Mouse (Mus musculus) heart, embryonic 10.5 days (tissue): ENCODE measurements around the gene Rnf157. TPM values are rescaled to one million over a fixed set of nuclear protein-coding genes. Genes with fewer than 3 reads are reported as not detected.

Experiments used
- DNase-seq: peaks from one replicate; pipeline ENCODE4 v3.0.0-alpha.2; 2017; ENCODE audit warnings: low spot score
- H3K27ac ChIP-seq: fragments of 300-500 bp; sonication (generic); 2 replicates; pipeline ENCODE4 v1.5.1; 2016; ENCODE audit warnings: mild to moderate bottlenecking
- H3K27me3 ChIP-seq: fragments of 300-500 bp; sonication (generic); 2 replicates; pipeline ENCODE4 v1.6.1; 2016; ENCODE audit warnings: mild to moderate bottlenecking; ENCODE audit not compliant: poor library complexity, insufficient read depth, severe bottlenecking
- H3K36me3 ChIP-seq: fragments of 300-500 bp; sonication (generic); 2 replicates; pipeline ENCODE4 v1.6.1; 2016; ENCODE audit warnings: mild to moderate bottlenecking, moderate library complexity
- H3K4me1 ChIP-seq: fragments of 300-500 bp; sonication (generic); 2 replicates; pipeline ENCODE4 v1.6.1; 2016; ENCODE audit warnings: mild to moderate bottlenecking
- H3K4me3 ChIP-seq: fragments of 300-500 bp; sonication (generic); 2 replicates; pipeline ENCODE4 v1.5.1; 2016; ENCODE audit warnings: mild to moderate bottlenecking, moderate library complexity
- H3K9me3 ChIP-seq: fragments of 300-500 bp; sonication (generic); 2 replicates; pipeline ENCODE4 v1.6.1; 2016; ENCODE audit warnings: mild to moderate bottlenecking, moderate library complexity
- WGBS: fragments of 180-500 bp; shearing (Covaris S2); methylation state at CpG from one replicate; pipeline ENCODE4 v1.1.7; 2016; 5-methylcytosine and 5-hydroxymethylcytosine counted together
- polyA plus RNA-seq: library from polyadenylated mRNA; unstranded; fragments of >200 nt; fragmentation: Nextera tagmentation; extraction: Ambion mirVana; gene quantifications from 2 replicates; pipeline ENCODE4 v1.2.1, GENCODE M21; 2016

Rnf157 gene
- polyA plus RNA-seq, 1 experiment from 2014 or later = 7.3 TPM

GRCm38 (mm10) chr11:116440408-116441068 is 27.7 kb upstream of the Rnf157 start:
- no peak overlapping the region for H3K4me3 ChIP-seq
- 79% methylated on average over 7 of the region's 7 CpGs for WGBS
- no peaks in the 10 kb centered on the region for H3K27me3 ChIP-seq
- H3K27ac ChIP-seq = no peak overlapping the region
- DNase-seq = no peak
- H3K9me3 ChIP-seq = no peaks in the 10 kb centered on the region
- H3K4me1 ChIP-seq = peaks cover 67% of the 10 kb centered on the region
- peaks cover 30% of the 10 kb centered on the region for H3K36me3 ChIP-seq

- no peaks in the 10 kb centered on the region for H3K9me3 ChIP-seq
- peaks cover 30% of the 10 kb centered on the region for H3K36me3 ChIP-seq
- no peak overlapping the region for H3K4me3 ChIP-seq
- no peak for DNase-seq
- H3K27me3 ChIP-seq = no peaks in the 10 kb centered on the region
- no peak overlapping the region; the same call in 1 of the 2 replicates for H3K27ac ChIP-seq
- WGBS = 86% methylated on average over 19 of the region's 19 CpGs
- peaks cover 64% of the 10 kb centered on the region for H3K4me1 ChIP-seq
Observed at GRCm38 (mm10) chr11:116439269-116440240, 26.7 kb upstream of the Rnf157 start.

GRCm38 (mm10) chr11:116437541-116437940 is 24.7 kb upstream of the Rnf157 start:
- no peak for DNase-seq
- Histone ChIP-seq H3K4me3 (peak overlapping the region; percentile 44), H3K4me1 (peaks cover 55% of the 10 kb centered on the region), H3K36me3 (peaks cover 30% of the 10 kb centered on the region), H3K27me3 (no peaks in the 10 kb centered on the region), H3K9me3 (no peaks in the 10 kb centered on the region), H3K27ac (peak overlapping the region; percentile 98)
- whole genome bisulfite sequencing = 79% methylated on average over 11 of the region's 11 CpGs

- H3K27ac ChIP-seq = peak overlapping the region; percentile 98
- H3K36me3 ChIP-seq = peaks cover 30% of the 10 kb centered on the region
- no peak for DNase-seq
- peaks cover 48% of the 10 kb centered on the region for H3K4me1 ChIP-seq
- no peaks in the 10 kb centered on the region for H3K9me3 ChIP-seq
- peak overlapping the region; percentile 44 for H3K4me3 ChIP-seq
- H3K27me3 ChIP-seq = no peaks in the 10 kb centered on the region
- WGBS = 22% methylated on average over 4 of the region's 4 CpGs
Observed at GRCm38 (mm10) chr11:116436725-116437331, 24.0 kb upstream of the Rnf157 start.

- Histone ChIP-seq H3K4me3 (peak overlapping the region; percentile 44), H3K9me3 (no peaks in the 10 kb centered on the region), H3K4me1 (peaks cover 55% of the 10 kb centered on the region), H3K27ac (peak overlapping the region; percentile 98), H3K27me3 (no peaks in the 10 kb centered on the region), H3K36me3 (peaks cover 30% of the 10 kb centered on the region)
- 20% methylated on average over 5 of the region's 5 CpGs for WGBS
- no peak for DNase-seq
Observed at GRCm38 (mm10) chr11:116435992-116436724, 23.3 kb upstream of the Rnf157 start.

DNA sequence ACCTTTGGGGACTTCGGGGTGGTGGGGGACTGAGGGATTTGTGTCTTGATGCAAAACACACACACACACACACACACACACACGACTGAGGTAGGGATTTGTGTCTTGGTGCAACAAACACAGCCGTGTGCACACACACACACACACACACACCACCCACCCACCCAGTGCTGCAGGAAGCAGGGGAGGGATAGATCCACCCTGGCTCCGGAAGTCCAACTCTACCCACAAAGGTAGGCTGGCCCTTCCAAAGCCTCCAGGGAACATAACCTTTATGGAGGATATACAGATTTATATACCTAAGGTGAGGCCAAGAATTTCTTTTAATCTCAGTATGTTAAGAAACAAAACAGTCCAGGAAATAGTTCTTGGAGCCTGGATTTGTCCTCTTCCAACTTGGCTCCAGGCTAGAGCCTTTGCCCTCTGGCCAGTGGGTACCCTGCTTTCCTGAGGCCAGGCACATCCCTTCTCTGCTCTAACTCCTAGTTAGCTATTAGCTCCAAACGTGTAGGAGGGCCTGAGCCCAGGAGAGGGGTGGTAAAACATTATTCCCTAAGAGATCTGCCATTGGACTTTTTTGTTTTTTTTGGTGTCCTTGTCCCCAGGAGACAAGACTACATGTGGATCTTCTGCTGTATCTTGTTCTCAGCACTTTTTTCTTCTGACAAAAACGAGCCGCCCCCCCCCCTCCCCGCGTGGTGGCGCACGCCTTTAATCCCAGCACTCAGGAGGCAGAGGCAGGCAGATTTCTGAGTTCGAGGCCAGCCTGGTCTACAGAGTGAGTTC is 22.3 kb upstream of the Rnf157 start:
- Histone ChIP-seq H3K27ac (peak overlapping the region; percentile 98), H3K27me3 (no peaks in the 10 kb centered on the region), H3K36me3 (peaks cover 30% of the 10 kb centered on the region), H3K4me1 (peaks cover 54% of the 10 kb centered on the region), H3K4me3 (peak overlapping the region; percentile 97), H3K9me3 (no peaks in the 10 kb centered on the region)
- DNase-seq = no peak
- WGBS = 53% methylated on average over 12 of the region's 12 CpGs

- peaks cover 50% of the 10 kb centered on the region for H3K4me1 ChIP-seq
Observed at GRCm38 (mm10) chr11:116434287-116434966, 21.6 kb upstream of the Rnf157 start.

DNA sequence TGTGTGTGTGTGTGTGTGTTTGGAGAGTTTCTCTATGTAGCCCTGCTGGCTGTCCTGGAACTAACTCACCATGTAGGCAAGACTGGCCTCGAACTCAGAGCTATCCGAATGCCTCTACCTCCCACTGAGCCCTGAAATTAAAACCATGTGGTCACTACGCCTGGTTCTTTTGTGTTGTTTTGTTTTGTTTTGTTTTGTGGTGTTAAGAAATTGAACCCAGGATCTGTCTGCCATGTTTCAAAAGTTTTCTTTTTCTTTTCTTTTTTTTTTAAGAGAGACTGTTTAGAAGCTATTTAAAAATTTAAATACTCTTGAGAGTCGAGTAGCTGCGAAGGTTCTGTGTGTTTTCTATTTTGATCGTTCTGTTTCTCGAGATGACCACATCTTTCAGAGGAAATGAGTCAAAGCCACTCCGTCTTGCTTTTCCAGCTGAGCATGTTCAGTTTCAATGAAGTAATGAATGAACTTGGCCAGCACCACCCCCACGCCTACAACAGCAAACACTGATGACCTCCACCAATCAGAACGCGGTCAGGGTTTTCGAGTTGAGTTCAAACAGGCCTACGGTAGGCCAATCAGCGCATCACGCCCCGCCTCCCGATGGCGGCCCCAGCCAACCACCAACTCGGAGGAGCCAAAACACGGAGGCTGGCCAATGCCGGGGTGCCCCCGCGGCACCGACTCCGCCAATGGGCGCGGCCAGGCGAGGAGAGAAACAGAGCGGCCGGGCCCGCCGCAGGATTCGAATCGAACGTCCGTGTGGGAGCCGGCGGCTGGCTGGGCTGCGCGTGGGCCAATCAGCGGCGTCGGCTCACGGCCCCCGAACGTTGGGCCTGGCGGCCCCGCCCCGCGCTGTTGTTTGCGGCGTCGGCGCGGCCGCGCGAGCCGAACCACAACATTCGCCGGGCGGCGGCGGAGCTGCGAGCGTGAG is 20.8 kb upstream of the Rnf157 start, which contains the start of gene Ubald2:
Gene Ubald2 (plus strand): TSS at position 739 of the 931 bp plus-strand sequence.
- H3K27ac ChIP-seq = peak within 1 kb of the TSS; percentile 98
- 4% methylated on average over 66 of the region's 66 CpGs for WGBS
- no peaks in the 10 kb centered on the region for H3K9me3 ChIP-seq
- peaks cover 21% of the 10 kb centered on the region for H3K36me3 ChIP-seq
- H3K4me1 ChIP-seq = peaks cover 54% of the 10 kb centered on the region
- DNase-seq = peak; percentile 100
- no peaks in the 10 kb centered on the region for H3K27me3 ChIP-seq
- peak within 1 kb of the TSS; percentile 97 for H3K4me3 ChIP-seq

More at GRCm38 (mm10) chr11:116434287-116434966, 21.6 kb upstream of the Rnf157 start:
- H3K9me3 ChIP-seq = no peaks in the 10 kb centered on the region
- H3K27me3 ChIP-seq = no peaks in the 10 kb centered on the region
- H3K36me3 ChIP-seq = peaks cover 27% of the 10 kb centered on the region
- WGBS = under 1% methylated on average over 52 of the region's 67 CpGs
- peak overlapping the region; percentile 98 for H3K27ac ChIP-seq
- DNase-seq = peak; percentile 90
- peak overlapping the region; percentile 97 for H3K4me3 ChIP-seq

DNA sequence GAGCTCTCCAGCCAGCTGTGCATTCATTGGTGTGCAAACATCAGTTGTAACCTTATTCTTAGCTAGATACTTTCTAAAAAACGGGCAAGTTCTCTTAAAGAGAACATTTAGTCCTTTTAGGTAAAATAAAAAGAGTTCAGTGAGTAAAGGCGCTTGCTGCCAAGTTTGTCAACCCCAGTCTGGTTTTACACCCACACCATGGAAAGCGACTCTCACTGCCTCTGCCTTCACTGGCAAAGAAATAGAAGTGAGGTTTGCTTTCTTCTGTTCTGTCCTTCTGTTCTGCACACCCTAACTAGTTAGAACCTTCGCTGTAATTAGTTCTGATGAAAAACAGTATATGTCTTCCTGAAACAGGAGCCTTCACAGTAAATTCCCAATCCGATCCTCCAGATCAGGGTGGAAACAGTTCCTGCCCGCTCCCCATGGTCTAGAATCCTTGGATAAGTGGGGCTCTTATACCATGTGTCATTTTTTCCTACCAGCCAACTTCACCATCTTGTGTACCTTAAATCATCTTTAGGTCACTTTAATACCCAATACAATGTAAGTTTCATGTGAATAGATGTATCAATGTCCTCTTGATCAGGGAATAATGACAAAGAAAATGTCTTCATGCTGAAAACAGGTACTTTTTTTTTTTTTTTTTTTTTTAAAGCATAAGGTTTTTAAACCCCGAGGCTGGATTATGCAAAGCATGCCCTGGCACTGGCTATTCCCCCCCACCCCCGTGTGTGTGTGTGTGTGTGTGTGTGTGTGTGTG is 19.9 kb upstream of the Rnf157 start:
- no peaks in the 10 kb centered on the region for H3K27me3 ChIP-seq
- peaks cover 54% of the 10 kb centered on the region for H3K4me1 ChIP-seq
- H3K27ac ChIP-seq = peak overlapping the region; percentile 81
- WGBS = 62% methylated on average over 8 of the region's 8 CpGs
- H3K4me3 ChIP-seq = no peak overlapping the region
- no peaks in the 10 kb centered on the region for H3K9me3 ChIP-seq
- DNase-seq = no peak
- H3K36me3 ChIP-seq = peaks cover 20% of the 10 kb centered on the region

DNA sequence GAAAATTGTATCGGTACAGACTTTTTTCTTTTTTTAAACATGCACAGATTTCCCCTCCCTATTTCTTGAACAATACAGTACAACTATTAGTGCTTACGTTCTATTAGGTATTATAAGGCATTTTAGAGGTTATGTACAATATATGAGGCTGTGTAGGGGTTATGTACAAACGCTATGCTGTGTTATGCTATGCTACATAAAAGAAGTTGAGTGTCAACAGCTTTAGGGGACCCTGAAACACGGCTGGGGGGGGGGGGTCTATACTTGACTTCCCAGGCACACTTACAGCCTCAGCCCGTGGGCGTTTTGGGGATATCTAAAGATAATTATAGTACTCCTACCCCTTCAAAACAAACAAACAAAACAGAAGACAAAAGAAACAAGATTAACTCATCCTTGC is 19.3 kb upstream of the Rnf157 start:
- Histone ChIP-seq H3K27ac (0 out of 2 replicates have a peak overlapping the region, but pooled peaks have one; percentile 47), H3K9me3 (no peaks in the 10 kb centered on the region), H3K27me3 (no peaks in the 10 kb centered on the region), H3K36me3 (peaks cover 14% of the 10 kb centered on the region), H3K4me3 (no peak overlapping the region), H3K4me1 (peaks cover 48% of the 10 kb centered on the region)
- 64% methylated on average over 6 of the region's 6 CpGs for WGBS
- no peak for DNase-seq
